Mouse (Mus musculus): ENCODE measurements around the gene Sdhb. TPM values are rescaled to one million over a fixed set of nuclear protein-coding genes. Genes with fewer than 3 reads are reported as not detected.

Gene Sdhb
- polyA plus RNA-seq, 1 experiment from 2014 or later = 807 TPM

GRCm38 (mm10) chr4:141015356-141015755 lies 54.4 kb downstream of the Sdhb start:
- Histone ChIP-seq H3K36me3 (peaks cover 56% of the 10 kb centered on the region), H3K4me2 (no peak overlapping the region), H3K9ac (peak overlapping the region; percentile 34; the same call in 1 of the 2 replicates), H3K27ac (replicated peaks) (no peak overlapping the region; the same call in 1 of the 2 replicates), H3K27me3 (replicated peaks) (no peaks in the 10 kb centered on the region), H3K4me1 (peaks cover 65% of the 10 kb centered on the region), H3K4me3 (no peak overlapping the region), H3K9me3 (no peaks in the 10 kb centered on the region)
- WGBS = 60% methylated on average over 7 of the region's 7 CpGs
- ATAC-seq (ENCODE audit: extremely low read depth, insufficient number of reproducible peaks, low FRiP score, low TSS enrichment) = no peak

- H3K4me3 ChIP-seq = no peak overlapping the region
- peak overlapping the region; percentile 18 for H3K27ac ChIP-seq (replicated peaks)
- peaks cover 73% of the 10 kb centered on the region for H3K4me1 ChIP-seq
- H3K9ac ChIP-seq = peak overlapping the region; percentile 28; the same call in 1 of the 2 replicates
- ATAC-seq (ENCODE audit: extremely low read depth, insufficient number of reproducible peaks, low FRiP score, low TSS enrichment) = no peak
- H3K9me3 ChIP-seq = no peaks in the 10 kb centered on the region
- no peak overlapping the region for H3K4me2 ChIP-seq
- H3K27me3 ChIP-seq (replicated peaks) = no peaks in the 10 kb centered on the region
- H3K36me3 ChIP-seq = peaks cover 56% of the 10 kb centered on the region
- 55% methylated on average over 9 of the region's 9 CpGs for WGBS
Measured at GRCm38 (mm10) chr4:141016311-141016710, 55.3 kb downstream of the Sdhb start.

GRCm38 (mm10) chr4:141017657-141018436 lies 56.8 kb downstream of the Sdhb start:
- 73% methylated on average over 29 of the region's 29 CpGs for WGBS
- H3K27ac ChIP-seq (replicated peaks) = 0 out of 2 replicates have a peak overlapping the region, but pooled peaks have one; percentile 18
- no peaks in the 10 kb centered on the region for H3K9me3 ChIP-seq
- no peak overlapping the region for H3K4me2 ChIP-seq
- no peak for ATAC-seq (ENCODE audit: extremely low read depth, insufficient number of reproducible peaks, low FRiP score, low TSS enrichment)
- H3K9ac ChIP-seq = peak overlapping the region; percentile 28; the same call in 1 of the 2 replicates
- no peaks in the 10 kb centered on the region for H3K27me3 ChIP-seq (replicated peaks)
- peaks cover 69% of the 10 kb centered on the region for H3K4me1 ChIP-seq
- no peak overlapping the region for H3K4me3 ChIP-seq
- peaks cover 57% of the 10 kb centered on the region for H3K36me3 ChIP-seq

- no peak for ATAC-seq (ENCODE audit: extremely low read depth, insufficient number of reproducible peaks, low FRiP score, low TSS enrichment)
- Histone ChIP-seq H3K27ac (replicated peaks) (peak overlapping the region; percentile 94), H3K36me3 (peaks cover 35% of the 10 kb centered on the region), H3K4me3 (no peak overlapping the region), H3K27me3 (replicated peaks) (no peaks in the 10 kb centered on the region), H3K9ac (peak overlapping the region; percentile 73), H3K9me3 (no peaks in the 10 kb centered on the region), H3K4me1 (peaks cover 78% of the 10 kb centered on the region), H3K4me2 (peak overlapping the region; percentile 57)
- 71% methylated on average over 17 of the region's 17 CpGs for WGBS
Measured at GRCm38 (mm10) chr4:141020220-141020619, 59.2 kb downstream of the Sdhb start.

- Histone ChIP-seq H3K9ac (peak overlapping the region; percentile 73), H3K4me3 (0 out of 2 replicates have a peak overlapping the region, but pooled peaks have one; percentile 8)
- 11% methylated on average over 14 of the region's 14 CpGs for WGBS
Measured at GRCm38 (mm10) chr4:141020811-141021613, 60.0 kb downstream of the Sdhb start.

GRCm38 (mm10) chr4:141021614-141021929 lies 60.6 kb downstream of the Sdhb start:
- no peaks in the 10 kb centered on the region for H3K9me3 ChIP-seq
- H3K36me3 ChIP-seq = peaks cover 34% of the 10 kb centered on the region
- H3K27ac ChIP-seq (replicated peaks) = peak overlapping the region; percentile 94
- 55% methylated on average over 11 of the region's 11 CpGs for WGBS
- H3K4me1 ChIP-seq = peaks cover 70% of the 10 kb centered on the region
- H3K4me3 ChIP-seq = no peak overlapping the region
- no peaks in the 10 kb centered on the region for H3K27me3 ChIP-seq (replicated peaks)
- no peak for ATAC-seq (ENCODE audit: extremely low read depth, insufficient number of reproducible peaks, low FRiP score, low TSS enrichment)
- peak overlapping the region; percentile 57 for H3K4me2 ChIP-seq
- peak overlapping the region; percentile 73 for H3K9ac ChIP-seq

More at GRCm38 (mm10) chr4:141020811-141021613, 60.0 kb downstream of the Sdhb start:
- Histone ChIP-seq H3K27me3 (replicated peaks) (no peaks in the 10 kb centered on the region), H3K36me3 (peaks cover 33% of the 10 kb centered on the region), H3K9me3 (no peaks in the 10 kb centered on the region), H3K4me1 (peaks cover 72% of the 10 kb centered on the region), H3K4me2 (peak overlapping the region; percentile 57), H3K27ac (replicated peaks) (peak overlapping the region; percentile 94)
- peak; percentile 55; the same call in 1 of the 2 replicates for ATAC-seq (ENCODE audit: extremely low read depth, insufficient number of reproducible peaks, low FRiP score, low TSS enrichment)

GRCm38 (mm10) chr4:141024052-141024451 lies 63.0 kb downstream of the Sdhb start:
- ATAC-seq (ENCODE audit: extremely low read depth, insufficient number of reproducible peaks, low FRiP score, low TSS enrichment) = no peak
- Histone ChIP-seq H3K27ac (replicated peaks) (peak overlapping the region; percentile 55), H3K9ac (no peak overlapping the region), H3K9me3 (no peaks in the 10 kb centered on the region), H3K36me3 (peaks cover 49% of the 10 kb centered on the region), H3K4me3 (no peak overlapping the region), H3K4me1 (peaks cover 57% of the 10 kb centered on the region), H3K4me2 (no peak overlapping the region), H3K27me3 (replicated peaks) (no peaks in the 10 kb centered on the region)
- 59% methylated on average over 9 of the region's 9 CpGs for WGBS

- Histone ChIP-seq H3K27ac (replicated peaks) (no peak overlapping the region), H3K27me3 (replicated peaks) (no peaks in the 10 kb centered on the region), H3K9ac (no peak overlapping the region), H3K9me3 (no peaks in the 10 kb centered on the region), H3K36me3 (peaks cover 53% of the 10 kb centered on the region), H3K4me2 (no peak overlapping the region), H3K4me3 (no peak overlapping the region), H3K4me1 (peaks cover 51% of the 10 kb centered on the region)
- no peak for ATAC-seq (ENCODE audit: extremely low read depth, insufficient number of reproducible peaks, low FRiP score, low TSS enrichment)
- 72% methylated on average over 27 of the region's 27 CpGs for WGBS
Measured at GRCm38 (mm10) chr4:141024992-141025391, 64.0 kb downstream of the Sdhb start.

Other genes starting within 250 kb of the Sdhb start
- gene Padi6, start 218.6 kb upstream of the Sdhb start, polyA plus RNA-seq (2015; fragmentation: Nextera tagmentation; extraction: Ambion mirVana) = not detected in 2 replicates
- gene Padi4, start 187.0 kb upstream of the Sdhb start, polyA plus RNA-seq (2015; fragmentation: Nextera tagmentation; extraction: Ambion mirVana) = 2.1 and 2.4 TPM in 2 replicates
- 0.24 and 0.25 TPM in 2 replicates for gene Padi3, start 150.6 kb upstream of the Sdhb start, polyA plus RNA-seq (2015; fragmentation: Nextera tagmentation; extraction: Ambion mirVana)
- 0.12 and 0.18 TPM in 2 replicates for gene Padi1, start 115.4 kb upstream of the Sdhb start, polyA plus RNA-seq (2015; fragmentation: Nextera tagmentation; extraction: Ambion mirVana)
- 2.1 and 2.9 TPM in 2 replicates for gene Padi2, start 54.9 kb upstream of the Sdhb start, polyA plus RNA-seq (2015; fragmentation: Nextera tagmentation; extraction: Ambion mirVana)
- 28.7 and 29.4 TPM in 2 replicates for gene Atp13a2, start 25.7 kb downstream of the Sdhb start, polyA plus RNA-seq (2015; fragmentation: Nextera tagmentation; extraction: Ambion mirVana)
- gene Mfap2, start 49.2 kb downstream of the Sdhb start, polyA plus RNA-seq (2015; fragmentation: Nextera tagmentation; extraction: Ambion mirVana) = 273 and 299 TPM in 2 replicates
- 3.4 and 3.5 TPM in 2 replicates for gene Crocc, start 99.3 kb downstream of the Sdhb start, polyA plus RNA-seq (2015; fragmentation: Nextera tagmentation; extraction: Ambion mirVana)
- 39.7 and 43.7 TPM in 2 replicates for gene Necap2, start 117.2 kb downstream of the Sdhb start, polyA plus RNA-seq (2015; fragmentation: Nextera tagmentation; extraction: Ambion mirVana)
- gene Spata21, start 127.1 kb downstream of the Sdhb start, polyA plus RNA-seq (2015; fragmentation: Nextera tagmentation; extraction: Ambion mirVana) = not detected in 2 replicates
- gene Szrd1, start 178.6 kb downstream of the Sdhb start, polyA plus RNA-seq (2015; fragmentation: Nextera tagmentation; extraction: Ambion mirVana) = 31.3 and 33.8 TPM in 2 replicates
- 12.8 and 14.2 TPM in 2 replicates for gene Fbxo42, start 186.7 kb downstream of the Sdhb start, polyA plus RNA-seq (2015; fragmentation: Nextera tagmentation; extraction: Ambion mirVana)